Mouse (Mus musculus): Measurements from ENCODE around the gene Fbxw7.

DNA sequence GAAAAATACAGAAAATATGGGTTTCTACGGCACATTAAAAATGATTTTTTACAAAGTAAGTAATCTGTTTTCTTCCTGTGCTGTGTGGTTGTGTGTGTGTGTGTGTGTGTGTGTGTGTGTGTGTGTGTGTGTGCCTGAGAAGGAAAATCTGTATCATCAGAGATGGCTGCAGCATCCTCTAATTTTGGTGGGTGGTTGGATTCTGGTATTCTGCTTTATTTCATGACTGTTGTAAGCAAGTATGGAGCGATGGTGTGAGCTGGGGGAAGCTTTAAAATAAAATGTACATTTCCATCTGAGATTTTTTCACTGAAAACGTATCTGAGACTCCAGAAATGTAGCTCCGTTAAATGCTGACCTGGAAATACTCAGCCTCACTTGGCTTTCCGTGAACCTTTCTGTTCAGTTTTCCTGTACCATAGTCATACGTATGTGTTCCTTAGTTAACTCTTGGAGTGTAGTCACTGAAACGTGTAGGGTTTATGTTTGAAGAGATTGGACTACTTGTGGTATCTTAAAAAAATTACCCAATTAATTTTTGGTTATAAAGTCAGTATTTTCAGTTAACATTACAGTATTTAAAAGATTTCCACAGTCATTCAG, 137.6 kb downstream of the Fbxw7 start:
- TF ChIP-seq CTCF (IDR thresholded peaks at IDR 0.05; ENCODE audit: low read depth): no peak
- TF ChIP-seq EP300 (IDR thresholded peaks at IDR 0.05; ENCODE audit: low read depth): no peak
